Mouse (Mus musculus) CD4-positive, CD25-positive, alpha-beta regulatory T cell, adult 2 months (primary cell): ENCODE results near the gene Etv6.
A peak's percentile ranks its signal among the peaks of the same experiment; 100 is the strongest.

Source experiments
- DNase-seq: peaks from one replicate; pipeline ENCODE4 v3.0.0-alpha.2; 2012; ENCODE audit warnings: low read depth, low spot score

The Etv6 gene

GRCm38 (mm10) chr6:134043545-134043944 is 8.0 kb downstream of the Etv6 start:
- DNase-seq: no peak

DNA sequence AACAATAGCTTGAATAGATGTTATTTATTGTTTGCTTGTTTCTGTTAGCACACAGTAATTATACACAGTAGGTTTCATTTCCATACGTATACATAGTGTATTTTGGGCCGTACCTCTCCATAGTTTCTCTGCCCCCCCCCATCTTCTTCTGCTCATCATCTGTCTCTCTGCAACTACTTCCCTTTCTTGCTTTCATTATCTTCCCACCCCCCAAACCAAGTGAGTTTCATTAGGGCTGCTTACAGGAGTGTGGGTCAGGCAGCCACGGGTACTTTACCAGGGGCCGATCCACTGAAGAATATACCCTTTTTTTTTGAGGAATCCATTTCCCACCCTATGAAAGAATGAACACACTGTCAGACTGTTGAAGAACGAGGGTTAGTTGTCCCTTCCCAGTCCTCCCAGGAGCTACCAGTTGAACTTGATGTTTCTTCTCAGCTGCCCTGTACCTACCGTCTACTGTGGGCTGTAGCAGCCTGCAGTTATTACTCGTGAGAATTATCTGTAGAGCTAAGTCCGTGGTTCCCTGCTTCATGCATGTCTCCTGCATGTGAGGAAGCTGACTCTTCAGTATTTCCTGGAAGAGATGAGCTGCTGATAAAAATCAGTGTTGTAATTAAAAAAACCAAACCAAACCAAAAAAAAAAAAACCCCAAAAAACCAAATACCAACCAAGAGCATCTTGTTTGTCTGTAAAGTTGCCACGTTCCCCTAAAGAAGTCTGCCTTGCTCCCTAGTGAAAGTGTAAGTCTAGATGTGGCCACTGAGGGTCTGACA is 9.8 kb downstream of the Etv6 start:
- DNase-seq: peak; percentile 34

DNA sequence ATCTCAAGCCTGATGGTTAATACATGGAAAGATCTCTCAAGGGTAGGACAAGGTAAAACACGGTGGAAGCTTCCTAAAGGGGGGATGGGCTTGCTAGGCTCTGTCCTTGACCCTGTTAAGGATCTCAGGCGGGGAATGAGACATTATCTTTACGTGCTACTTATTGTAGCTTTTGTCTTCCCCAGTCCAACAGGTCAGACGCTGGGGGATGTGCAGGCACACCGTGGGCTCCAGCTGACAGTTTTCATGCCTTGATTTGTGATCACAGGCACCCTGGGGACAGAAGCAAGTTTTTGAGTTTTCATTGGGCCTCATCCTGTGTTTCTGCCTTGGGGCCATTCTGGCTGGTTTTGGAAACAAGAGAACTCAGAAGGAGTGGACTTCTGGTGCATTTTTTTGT is 10.6 kb downstream of the Etv6 start:
- DNase-seq: no peak

DNA sequence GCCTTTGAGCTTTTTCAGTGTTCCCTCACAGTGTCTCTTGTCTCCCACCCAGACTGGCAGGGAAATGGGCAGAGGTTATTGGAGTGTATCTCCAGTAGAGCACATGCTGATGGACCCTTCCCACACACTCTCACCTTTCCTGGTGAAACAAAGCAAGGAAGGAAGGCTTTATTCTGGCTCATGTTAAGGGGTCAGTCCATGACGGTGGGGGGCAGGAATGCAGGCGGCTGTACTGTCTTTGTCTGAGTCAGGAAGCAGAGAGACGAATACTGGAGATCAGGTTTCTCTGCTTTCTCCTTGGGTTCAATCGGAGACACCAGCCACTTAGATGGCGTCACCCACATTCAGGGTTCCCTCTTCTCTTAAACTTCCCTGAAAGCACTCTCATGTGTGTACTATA is 11.7 kb downstream of the Etv6 start:
- DNase-seq: no peak

DNA sequence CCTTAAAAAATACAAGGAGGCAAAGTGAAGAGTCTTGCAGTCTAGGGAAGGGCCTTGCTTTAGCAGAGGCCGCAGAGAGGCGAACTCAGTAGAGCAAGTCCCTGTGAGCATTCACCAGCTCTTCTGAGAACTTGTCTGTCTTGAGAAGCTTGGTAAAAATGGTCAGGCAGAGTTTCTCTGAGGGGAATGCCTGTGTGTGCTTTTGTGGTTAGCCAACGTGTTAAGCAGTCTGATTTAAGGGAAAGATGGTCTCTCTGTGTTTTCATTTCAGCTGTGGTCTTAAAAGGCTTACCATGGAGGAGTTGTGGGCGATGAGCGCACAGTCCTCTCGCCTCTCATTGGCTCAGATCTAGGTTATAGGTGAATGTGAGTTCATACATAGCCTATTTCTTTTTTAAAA is 12.5 kb downstream of the Etv6 start:
- peak; percentile 54 for DNase-seq

GRCm38 (mm10) chr6:134048965-134049364 is 13.5 kb downstream of the Etv6 start:
- no peak for DNase-seq

GRCm38 (mm10) chr6:134050466-134050865 is 15.0 kb downstream of the Etv6 start:
- DNase-seq: no peak

- no peak for DNase-seq
These were observed 16.4 kb downstream of the Etv6 start for GRCm38 (mm10) chr6:134051950-134052349.

GRCm38 (mm10) chr6:134053146-134053545 is 17.6 kb downstream of the Etv6 start:
- no peak for DNase-seq

GRCm38 (mm10) chr6:134053566-134053965 is 18.1 kb downstream of the Etv6 start:
- DNase-seq: no peak

DNA sequence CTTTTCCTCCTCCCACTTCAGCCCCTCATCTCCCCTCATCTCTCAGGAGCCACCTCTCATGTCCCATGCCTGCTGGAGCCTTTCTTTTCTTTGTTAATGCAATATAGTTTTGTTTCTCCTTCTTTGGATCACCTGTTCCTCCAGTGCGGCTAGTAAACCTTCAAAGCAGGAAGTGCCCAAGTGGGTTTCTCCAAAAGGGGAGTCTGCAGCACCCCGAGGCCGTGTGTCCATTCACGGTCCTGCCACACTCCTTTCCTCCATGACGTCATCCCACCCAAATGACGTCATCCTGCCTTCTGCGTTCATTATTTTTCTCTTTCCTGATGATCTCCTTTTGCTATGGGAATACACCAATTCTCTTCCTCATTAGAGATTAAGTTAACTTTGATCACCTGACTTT is 20.1 kb downstream of the Etv6 start:
- DNase-seq: no peak

DNA sequence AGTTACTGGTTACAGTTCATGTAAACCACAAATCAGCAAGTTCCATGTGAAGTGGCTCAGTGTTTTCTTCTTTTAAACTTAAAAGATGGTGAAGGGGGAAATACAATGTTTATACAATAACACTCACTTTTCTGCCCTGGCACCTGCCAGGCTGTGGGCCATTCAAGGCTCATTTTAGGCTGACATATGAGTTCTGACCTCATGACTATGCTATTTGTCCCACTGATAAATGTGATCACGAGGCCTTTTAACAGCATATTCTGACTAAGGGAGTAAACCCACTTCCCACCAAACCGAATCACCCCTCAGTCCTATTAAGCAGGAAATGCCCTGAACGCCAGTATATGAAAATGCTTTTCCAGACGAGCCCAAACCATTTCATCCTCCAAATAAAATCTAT is 23.0 kb downstream of the Etv6 start:
- no peak for DNase-seq

GRCm38 (mm10) chr6:134058886-134059551 is 23.5 kb downstream of the Etv6 start:
- DNase-seq: no peak

GRCm38 (mm10) chr6:134059552-134059891 is 24.0 kb downstream of the Etv6 start:
- no peak for DNase-seq

GRCm38 (mm10) chr6:134060036-134060435 is 24.5 kb downstream of the Etv6 start:
- no peak for DNase-seq

- no peak for DNase-seq
These were observed 25.3 kb downstream of the Etv6 start for GRCm38 (mm10) chr6:134060811-134061210.

DNA sequence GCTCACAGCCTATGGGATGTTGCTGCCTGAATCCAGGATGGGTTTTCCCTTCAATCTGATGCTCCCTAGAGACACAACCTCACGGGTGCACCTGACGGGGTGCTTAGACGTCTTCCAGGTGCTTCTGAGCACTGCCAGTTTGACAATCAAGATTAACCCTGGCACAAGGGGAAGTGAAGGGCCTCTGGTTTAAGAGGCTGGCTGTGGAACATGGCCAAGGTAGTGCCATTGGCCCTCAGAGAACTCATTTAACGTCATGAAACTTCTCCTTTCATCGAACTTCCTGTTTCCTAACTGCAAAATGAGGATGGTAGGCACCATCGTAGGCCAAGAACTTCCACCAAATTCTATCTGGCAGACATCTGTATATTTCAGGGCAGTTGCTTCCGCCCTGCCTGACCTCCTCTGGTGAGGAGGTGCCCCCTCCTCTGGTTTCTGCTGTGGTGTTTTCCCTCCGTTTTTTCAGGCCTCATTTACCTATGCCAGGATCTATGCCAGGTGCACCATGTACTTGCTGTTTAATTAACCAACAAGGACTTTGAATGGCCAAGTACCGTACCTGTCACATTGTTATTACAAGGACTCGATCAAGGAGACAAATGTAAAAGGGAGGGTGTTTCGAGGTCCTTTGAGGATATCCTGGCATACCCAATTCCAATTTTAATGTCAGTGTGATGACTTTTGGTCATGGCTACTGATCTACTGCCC is 29.7 kb downstream of the Etv6 start:
- no peak for DNase-seq

DNA sequence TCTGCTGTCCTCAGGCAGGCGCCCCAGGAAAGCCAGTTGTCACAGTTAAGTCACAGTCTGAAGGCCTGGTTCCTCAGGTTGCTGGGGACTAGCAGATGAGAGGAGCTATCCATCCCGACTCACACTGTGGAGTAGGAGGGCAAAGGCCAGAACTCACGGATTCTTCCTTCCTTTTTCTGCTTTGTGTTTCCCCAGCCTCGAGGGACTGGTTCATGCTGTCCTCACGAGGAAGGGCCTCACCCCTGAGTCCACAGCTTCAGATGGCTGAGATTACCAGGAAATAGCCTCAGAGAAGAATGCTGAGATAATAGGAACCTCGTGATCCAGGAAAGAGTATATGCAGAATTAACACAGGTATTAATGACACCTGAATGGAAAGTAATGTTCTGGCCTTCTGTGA is 30.6 kb downstream of the Etv6 start:
- DNase-seq: no peak

DNA sequence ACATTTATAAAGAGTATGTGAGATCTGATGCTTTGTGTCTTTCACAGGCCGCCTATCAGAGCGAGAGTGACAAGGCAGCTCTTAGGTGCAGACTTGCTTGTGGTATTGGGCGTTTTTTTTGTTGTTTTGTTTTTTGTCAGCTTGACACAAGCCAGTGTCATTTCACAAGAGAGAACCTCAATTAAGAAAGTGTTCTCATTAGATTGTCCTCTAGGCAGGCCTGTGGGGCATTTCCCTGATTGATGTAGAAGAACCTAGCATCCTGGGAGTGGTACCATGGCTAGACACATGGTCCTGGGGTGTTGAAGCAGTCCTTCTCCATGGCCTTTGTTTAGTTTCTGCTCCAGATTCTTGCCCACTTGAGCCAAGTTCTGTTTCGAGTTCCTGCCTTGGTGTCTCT is 31.5 kb downstream of the Etv6 start:
- DNase-seq: peak; percentile 40

DNA sequence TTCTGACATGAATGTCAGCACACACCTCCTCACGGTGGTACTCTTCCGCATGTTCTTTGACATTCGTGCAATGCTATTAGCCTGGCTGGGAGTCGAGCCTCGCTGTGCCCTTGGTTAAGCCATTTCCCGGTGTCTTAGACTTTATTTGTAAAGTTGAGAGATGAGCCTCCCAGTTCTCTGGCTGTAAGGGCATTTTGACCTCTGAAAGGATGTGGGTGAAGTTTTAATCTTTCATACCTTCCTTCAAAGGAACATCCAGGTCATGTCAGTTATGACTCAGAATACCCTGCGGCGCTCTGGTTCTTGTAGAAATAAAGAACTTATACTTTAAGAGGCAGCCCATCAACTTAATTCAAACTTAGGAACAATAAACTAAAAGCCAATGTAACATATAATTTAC is 32.0 kb downstream of the Etv6 start:
- DNase-seq: peak; percentile 51

DNA sequence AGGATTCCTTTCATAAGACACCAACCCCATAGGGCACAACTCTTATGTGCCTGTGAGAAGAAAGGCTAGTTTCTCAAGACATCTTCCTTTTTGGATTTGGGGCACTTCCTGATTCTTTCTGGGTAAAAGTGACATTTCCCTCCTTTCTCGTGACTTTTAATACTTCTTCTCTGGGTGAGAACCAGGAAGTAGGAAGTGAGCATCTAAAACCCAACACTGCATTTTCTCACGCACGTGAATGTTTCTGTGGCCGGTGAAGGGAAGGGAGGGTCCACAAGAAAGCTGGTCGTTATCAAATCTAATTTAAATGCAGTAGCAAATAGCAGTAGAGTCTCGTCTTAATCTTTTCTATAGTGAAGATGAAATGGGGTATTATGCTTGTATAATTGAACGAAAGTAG is 36.9 kb downstream of the Etv6 start:
- DNase-seq: no peak

- DNase-seq: no peak
These were observed 37.4 kb downstream of the Etv6 start for GRCm38 (mm10) chr6:134072906-134073305.

GRCm38 (mm10) chr6:134074353-134074752 is 38.9 kb downstream of the Etv6 start:
- DNase-seq: no peak
